Mouse (Mus musculus): ENCODE data around the gene Kcnd3.

- TF ChIP-seq GATA1 (IDR thresholded peaks at IDR 0.05; ENCODE audit: borderline replicate concordance, low read length), result no peak
- no peak for TF ChIP-seq FLI1 (IDR thresholded peaks at IDR 0.05; ENCODE audit: low read length)
Measured at GRCm38 (mm10) chr3:105521178-105521631, 69.1 kb downstream of the Kcnd3 start.

Data from megakaryocyte, embryonic 14.5 days (primary cell).